Mouse (Mus musculus): ENCODE results near the gene Hist3h2a.

Hist3h2a gene

DNA sequence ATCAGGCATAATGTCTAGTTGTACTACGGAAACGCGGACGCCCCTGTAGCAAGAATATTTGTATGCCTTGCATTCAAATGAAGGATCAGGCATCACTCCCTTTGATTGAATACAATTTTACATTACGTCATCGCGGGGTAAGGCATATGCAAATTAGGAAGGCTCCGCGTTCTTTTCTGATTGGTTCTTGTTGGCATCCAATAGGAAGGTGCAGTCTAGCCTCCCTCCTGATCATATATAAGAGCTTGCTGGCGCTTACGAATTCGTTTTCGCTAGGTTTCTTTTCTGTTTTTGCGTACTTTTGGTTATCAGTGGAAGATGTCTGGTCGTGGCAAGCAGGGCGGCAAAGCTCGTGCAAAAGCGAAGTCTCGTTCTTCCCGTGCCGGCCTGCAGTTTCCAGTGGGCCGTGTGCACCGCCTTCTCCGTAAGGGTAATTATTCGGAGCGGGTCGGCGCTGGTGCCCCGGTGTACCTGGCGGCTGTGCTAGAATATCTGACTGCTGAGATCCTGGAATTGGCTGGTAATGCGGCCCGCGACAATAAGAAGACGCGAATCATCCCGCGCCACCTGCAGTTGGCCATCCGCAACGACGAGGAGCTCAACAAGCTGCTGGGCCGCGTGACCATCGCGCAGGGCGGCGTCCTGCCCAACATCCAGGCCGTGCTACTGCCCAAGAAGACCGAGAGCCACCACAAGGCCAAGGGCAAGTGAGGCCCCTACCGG is at the start of gene Hist3h2a, which contains the start of gene Trim17:
Gene Hist3h2a, plus strand, starts transcription at position 266 of the 723 bp plus-strand sequence.
Gene Trim17, plus strand, starts transcription at position 266 of the 723 bp plus-strand sequence.
- in situ Hi-C loops (cut with MboI; ENCODE audit: unreplicated experiment in 2 of 2), result loop anchor here (5.0 to 25.0 kb wide), 4 partner anchors 32 to 650 kb away; partner anchors contain the start of gene Zfp692 (in 2 of the 2)

- in situ Hi-C loops (cut with MboI; ENCODE audit: unreplicated experiment in 2 of 2), result no loop called here
Observed at GRCm38 (mm10) chr11:58904838-58905237, 49.6 kb upstream of the Hist3h2a start.

DNA sequence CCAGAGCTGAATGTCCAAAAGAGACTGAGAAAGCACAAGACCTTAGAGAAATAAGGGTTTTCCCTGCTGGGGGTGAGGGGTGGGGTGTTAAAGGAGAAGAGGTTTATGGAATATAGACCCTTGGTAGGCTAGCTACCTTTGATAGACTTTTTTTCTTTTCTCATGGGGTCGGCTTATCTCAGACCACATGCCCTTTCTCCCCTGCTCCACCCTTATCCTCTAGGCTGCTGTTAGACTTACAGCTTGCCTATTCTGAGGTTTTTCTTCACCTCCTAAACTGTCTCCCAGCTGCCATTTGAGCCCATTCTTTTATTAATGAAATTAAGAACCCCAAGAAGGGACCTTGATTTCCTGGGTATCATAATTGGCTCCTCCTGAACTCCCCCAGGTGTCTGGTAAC is 40.7 kb upstream of the Hist3h2a start:
- in situ Hi-C loops (cut with MboI; ENCODE audit: unreplicated experiment in 2 of 2), result loop anchor here in 1 of 2 experiments (10.0 kb wide), 1 partner anchor 679 kb away; no protein-coding TSS in a partner anchor

- in situ Hi-C loops (cut with MboI; ENCODE audit: unreplicated experiment in 2 of 2), result loop anchor here in 1 of 2 experiments (10.0 kb wide), 1 partner anchor 680 kb away; no protein-coding TSS in a partner anchor
Observed at GRCm38 (mm10) chr11:58914461-58915028, 39.9 kb upstream of the Hist3h2a start.

DNA sequence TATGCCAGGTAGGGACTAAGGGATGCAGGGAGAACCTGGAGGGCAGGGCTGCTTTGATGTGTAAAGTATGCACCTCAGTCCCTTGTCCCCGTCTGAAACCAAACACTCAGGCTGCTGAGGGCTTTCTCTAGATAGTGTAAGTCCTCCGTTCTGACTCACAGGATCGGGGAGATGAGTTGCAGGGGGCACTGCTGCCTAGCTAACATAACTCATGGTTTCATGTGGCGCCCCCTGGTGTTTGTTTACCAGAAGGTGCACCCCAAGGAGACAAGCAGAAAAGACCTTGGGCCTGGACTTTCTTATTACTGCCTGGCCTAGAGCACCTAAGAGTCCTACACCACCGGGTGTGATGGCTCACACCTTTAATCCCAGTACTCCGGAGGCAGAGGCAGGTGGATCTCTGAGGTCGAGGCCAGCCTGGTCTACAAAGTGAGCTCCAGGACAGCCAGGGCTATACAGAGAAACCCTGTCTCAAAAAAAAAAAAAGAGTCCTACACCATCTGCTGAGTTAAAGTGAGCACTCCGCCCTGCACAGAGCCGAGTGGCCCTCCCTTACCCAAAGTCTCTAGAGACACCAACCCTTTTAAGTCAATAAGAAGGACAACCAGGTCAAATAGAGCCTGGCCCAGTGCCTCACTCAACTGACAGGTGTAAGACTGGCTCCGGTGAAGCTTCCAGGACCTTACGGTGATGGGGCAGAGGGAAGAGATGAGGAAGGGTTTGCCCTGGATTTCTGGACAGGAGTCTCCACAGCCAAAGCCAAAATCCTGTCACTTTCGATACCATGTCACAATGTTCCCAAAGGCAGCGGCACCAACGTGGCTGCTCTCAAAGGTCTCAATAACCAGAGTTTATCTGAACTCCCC is 37.4 kb upstream of the Hist3h2a start:
- in situ Hi-C loops (cut with MboI; ENCODE audit: unreplicated experiment in 2 of 2), result loop anchor here in 1 of 2 experiments (10.0 kb wide), 1 partner anchor 682 kb away; no protein-coding TSS in a partner anchor

GRCm38 (mm10) chr11:58917745-58918366 is 36.6 kb upstream of the Hist3h2a start, which contains the start of gene Btnl10:
Gene Btnl10 (plus strand): TSS chr11:58917908.
- in situ Hi-C loops (cut with MboI; ENCODE audit: unreplicated experiment in 2 of 2), result loop anchor here in 1 of 2 experiments (10.0 kb wide), 1 partner anchor 683 kb away; no protein-coding TSS in a partner anchor

DNA sequence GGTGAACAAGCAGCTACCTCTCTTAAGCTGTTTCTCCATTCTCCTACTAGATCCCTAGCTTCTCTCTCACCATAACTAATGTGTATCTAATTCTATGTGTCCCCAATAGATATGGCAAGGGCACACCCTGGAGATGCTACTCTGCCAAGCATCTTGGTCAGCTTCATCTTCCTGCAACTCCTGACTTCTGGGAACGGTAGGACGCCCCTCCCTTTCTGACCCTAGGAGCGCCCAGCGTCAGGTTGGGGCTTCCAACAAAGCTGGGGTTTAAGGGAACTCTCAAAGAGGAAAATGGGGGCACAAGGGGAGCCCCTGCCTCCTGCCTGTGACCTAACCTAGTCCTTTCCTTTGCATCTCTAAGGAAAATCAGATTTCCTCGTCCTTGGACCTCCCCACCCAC is 35.7 kb upstream of the Hist3h2a start:
- in situ Hi-C loops (cut with MboI; ENCODE audit: unreplicated experiment in 2 of 2), result loop anchor here in 1 of 2 experiments (10.0 kb wide), 1 partner anchor 684 kb away; no protein-coding TSS in a partner anchor

GRCm38 (mm10) chr11:58922420-58922819 is 32.1 kb upstream of the Hist3h2a start:
- in situ Hi-C loops (cut with MboI; ENCODE audit: unreplicated experiment in 2 of 2), result loop anchor here (5.0 kb wide), 1 partner anchor 35 kb away; no protein-coding TSS in a partner anchor

DNA sequence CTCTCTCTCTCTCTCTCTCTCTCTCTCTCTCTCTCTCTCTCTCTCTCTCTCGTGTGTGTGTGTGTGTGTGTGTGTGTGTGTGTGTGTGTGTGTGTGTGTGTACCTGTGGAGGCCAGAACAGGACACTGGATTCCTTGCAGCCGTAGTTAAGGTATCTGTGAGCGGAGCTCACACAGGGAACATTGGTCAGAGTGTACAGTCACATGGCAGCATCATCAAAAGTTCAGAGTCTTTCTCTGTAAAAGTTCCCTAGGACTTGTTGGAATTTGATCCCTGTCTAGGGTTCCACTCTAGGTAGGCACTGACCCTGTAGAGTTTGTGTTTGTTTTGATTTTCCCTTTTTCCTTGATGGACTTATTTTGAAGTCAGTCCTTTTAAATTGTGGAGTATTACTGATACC is 27.8 kb upstream of the Hist3h2a start:
- in situ Hi-C loops (cut with MboI; ENCODE audit: unreplicated experiment in 2 of 2), result no loop called here

DNA sequence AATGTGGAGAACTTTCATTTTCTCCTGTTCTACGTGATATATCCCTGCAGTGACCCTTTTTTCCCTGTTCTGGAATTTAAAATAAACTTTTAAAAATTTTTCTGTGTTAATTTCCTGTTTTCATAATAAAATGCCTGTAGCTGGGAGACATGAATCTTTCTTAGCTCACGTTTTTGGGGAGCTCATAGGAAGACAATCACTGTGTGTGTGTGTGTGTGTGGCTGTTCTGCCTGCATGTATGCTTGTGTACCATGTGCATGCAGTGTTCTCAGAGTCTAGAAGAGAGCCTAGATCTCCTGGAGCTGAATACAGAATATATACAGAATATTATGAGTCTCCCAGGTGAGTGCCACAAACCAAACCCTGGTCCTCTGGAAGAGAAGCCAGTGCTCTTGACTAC is 27.4 kb upstream of the Hist3h2a start:
- in situ Hi-C loops (cut with MboI; ENCODE audit: unreplicated experiment in 2 of 2), result no loop called here

DNA sequence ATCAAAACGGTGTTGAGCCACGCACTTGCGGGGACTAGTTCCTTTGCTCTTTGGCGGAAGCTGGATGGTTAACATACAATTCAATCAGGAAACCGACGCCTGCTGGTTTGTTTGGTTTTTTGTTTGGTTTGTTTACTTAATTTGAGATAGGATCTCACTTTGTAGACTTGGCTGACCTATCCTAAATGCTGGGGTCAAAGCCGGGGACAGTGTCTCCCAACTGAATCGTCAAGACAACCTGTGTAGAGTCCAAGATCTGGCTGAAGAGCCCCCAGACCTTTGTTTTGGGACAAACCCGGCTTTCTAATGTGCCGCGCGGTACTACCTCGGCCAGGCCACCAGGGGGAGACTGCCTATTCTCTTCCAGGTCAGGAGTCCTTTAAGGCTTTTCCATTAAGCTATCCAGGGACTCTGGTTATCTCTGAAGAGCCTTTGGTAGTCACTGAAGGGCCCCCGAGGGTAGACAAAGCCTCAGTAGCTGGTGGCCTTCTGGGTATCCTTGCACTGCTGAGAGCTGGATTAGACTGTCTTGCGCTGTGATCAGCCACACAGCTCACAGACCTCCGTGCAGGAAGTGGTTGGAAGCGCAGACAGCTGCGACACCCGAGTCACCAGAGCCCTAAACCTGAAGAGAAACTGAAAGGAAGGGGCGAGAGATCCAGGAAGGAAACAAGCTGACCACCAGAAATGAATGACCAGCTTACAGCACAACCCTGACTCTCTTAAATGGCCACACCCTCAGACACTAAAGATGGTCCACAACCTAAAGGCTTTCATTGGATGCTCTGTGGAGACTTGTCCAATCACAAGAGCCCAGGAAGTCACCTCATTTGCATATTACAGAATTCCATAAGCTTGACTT is 26.5 kb upstream of the Hist3h2a start:
- in situ Hi-C loops (cut with MboI; ENCODE audit: unreplicated experiment in 2 of 2), result no loop called here

DNA sequence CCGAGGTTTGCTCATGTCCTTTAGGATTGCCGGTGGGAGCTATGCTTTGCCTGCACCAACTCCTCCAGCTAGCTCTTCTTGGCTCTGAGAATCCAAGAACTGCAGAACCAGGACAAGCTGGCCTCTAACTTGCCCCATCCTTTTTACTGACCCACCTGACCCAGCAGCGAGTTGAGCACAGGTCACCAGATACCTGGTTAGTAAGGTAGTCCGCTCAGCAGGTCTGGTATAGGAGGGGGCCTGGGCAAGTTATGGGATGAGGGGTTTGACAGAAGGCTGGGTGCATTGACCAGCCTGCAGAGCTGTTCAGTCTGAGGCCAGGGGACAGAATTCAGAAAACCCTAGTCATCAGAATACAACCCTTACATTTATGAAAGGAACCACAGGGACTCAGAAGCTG is 25.4 kb upstream of the Hist3h2a start:
- in situ Hi-C loops (cut with MboI; ENCODE audit: unreplicated experiment in 2 of 2), result no loop called here

DNA sequence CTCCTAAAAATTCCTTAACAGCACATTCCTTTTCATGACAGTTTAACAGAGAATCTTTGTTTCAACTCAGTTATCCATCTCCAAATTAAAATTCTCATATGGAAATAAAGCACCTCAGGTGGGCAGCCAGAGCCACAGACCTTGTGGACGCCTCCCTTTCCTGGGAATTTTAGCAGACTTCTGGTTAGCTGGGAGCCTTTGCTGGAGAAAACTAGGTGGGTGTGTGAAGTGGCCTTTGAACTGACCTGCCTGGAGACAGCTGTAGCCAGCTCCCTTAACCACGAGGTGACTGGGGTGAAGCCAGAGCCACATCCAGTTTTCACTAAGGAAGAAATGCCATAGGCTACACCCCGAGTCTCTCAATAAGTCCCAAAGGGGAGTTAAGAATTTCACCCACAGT is 24.8 kb upstream of the Hist3h2a start:
- in situ Hi-C loops (cut with MboI; ENCODE audit: unreplicated experiment in 2 of 2), result no loop called here

- in situ Hi-C loops (cut with MboI; ENCODE audit: unreplicated experiment in 2 of 2), result no loop called here
Observed at GRCm38 (mm10) chr11:58930254-58930653, 24.2 kb upstream of the Hist3h2a start.

- in situ Hi-C loops (cut with MboI; ENCODE audit: unreplicated experiment in 2 of 2), result no loop called here
Observed at GRCm38 (mm10) chr11:58931576-58931975, 22.9 kb upstream of the Hist3h2a start.

DNA sequence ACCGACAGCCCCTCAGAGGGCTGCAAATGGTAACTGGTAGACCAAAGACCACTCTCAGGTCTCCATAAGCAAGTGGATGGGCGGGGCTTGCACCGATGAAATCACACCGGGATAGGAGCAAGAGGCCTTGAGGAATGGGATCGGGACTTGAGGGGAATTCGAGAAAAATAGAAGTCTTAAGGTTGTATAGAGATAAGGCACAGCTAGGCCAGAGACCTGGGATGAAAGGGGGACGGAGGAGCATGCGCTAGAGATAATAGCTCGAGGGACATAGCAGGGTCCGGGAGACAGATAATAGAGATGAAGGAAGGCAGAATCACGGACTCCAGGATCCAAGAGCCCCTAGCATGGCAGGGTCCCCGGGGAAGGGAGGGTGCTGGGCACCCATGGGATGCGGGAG is 16.6 kb upstream of the Hist3h2a start:
- in situ Hi-C loops (cut with MboI; ENCODE audit: unreplicated experiment in 2 of 2), result no loop called here

- in situ Hi-C loops (cut with MboI; ENCODE audit: unreplicated experiment in 2 of 2), result no loop called here
Observed at GRCm38 (mm10) chr11:58938322-58939087, 16.0 kb upstream of the Hist3h2a start, which contains the start of gene Rnf187. Gene Rnf187 (minus strand): TSS chr11:58938916.

DNA sequence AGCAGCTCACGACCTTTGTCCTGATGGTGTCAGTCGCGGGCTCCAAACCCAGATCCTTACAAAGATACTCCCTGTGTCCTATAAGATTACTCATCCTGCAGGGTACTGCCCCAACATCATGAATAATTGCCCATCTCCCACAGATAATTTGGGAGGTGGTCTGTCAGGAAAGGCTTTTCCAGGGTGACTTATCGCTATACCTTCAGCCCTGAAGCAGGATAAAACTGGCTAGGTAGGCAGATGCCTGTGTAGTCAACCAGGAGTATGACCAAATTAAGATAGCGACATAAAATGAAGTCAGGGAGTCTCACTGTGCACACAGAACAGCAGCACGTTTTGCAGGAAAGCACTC is 15.4 kb upstream of the Hist3h2a start:
- in situ Hi-C loops (cut with MboI; ENCODE audit: unreplicated experiment in 2 of 2), result no loop called here

- in situ Hi-C loops (cut with MboI; ENCODE audit: unreplicated experiment in 2 of 2), result no loop called here
Observed at GRCm38 (mm10) chr11:58944136-58944535, 10.3 kb upstream of the Hist3h2a start.
